Mouse (Mus musculus) adrenal gland, adult 2 months (tissue): ENCODE results near the gene Pop4. TPM values are rescaled to one million over a fixed set of nuclear protein-coding genes. Genes with fewer than 3 reads are reported as not detected.

Experiments used
- DNase-seq: peaks from one replicate; pipeline ENCODE4 v3.0.0; 2021
- polyA plus RNA-seq: library from polyadenylated mRNA; depleted of rRNA; stranded (reverse); fragments of >200 nt; gene quantifications from 2 replicates; pipeline ENCODE4 v1.2.3, GENCODE M21; 2012; rRNA removed
- total RNA-seq, 2 experiments: library from RNA; stranded (reverse); gene quantifications; 2 replicates each; pipeline ENCODE4 v1.2.3; 2021

Gene Pop4
- total and polyA plus RNA-seq, 3 experiments: 10.0 to 49.3 (median 40.7) TPM

DNA sequence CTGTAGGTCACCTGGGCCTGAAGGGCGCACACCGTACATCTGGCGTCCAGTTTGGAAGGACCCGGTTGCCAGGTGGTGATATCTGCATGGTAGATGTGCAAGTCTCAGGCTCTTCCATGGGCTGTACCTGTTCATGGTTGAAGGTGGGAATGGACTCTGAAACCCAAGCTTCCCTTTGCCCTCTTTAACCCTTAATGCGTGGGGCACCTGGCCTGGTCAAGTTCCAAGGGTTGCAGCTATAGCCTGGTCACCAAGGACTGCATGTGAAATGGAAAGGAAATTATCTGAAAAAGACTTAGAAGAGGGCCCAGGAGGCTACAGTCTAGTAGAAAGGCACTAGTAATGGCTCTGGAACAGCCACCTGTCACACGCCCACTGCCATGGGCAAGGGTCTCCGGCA, 50.4 kb downstream of the Pop4 start:
- no peak for DNase-seq

DNA sequence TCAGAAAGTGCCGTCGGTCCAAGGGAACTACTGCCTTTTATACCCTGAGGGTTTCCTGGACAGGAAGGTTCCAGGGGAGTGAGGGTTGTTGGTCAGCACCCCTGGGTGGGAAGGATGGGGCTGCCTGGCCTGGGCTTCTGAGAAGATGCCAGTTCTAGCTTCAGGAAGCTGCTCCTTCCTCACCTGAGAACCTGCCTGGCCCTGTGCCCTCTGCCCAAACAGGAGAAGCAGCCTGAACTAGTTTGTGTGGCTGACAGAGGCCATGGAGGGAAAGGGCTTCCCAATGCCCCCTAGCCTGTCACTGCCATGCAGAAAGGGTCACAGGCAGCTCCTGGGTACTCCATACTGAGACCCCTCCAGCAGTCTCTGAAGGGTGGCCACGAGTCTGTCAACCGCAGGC, 51.7 kb downstream of the Pop4 start:
- DNase-seq: no peak

DNA sequence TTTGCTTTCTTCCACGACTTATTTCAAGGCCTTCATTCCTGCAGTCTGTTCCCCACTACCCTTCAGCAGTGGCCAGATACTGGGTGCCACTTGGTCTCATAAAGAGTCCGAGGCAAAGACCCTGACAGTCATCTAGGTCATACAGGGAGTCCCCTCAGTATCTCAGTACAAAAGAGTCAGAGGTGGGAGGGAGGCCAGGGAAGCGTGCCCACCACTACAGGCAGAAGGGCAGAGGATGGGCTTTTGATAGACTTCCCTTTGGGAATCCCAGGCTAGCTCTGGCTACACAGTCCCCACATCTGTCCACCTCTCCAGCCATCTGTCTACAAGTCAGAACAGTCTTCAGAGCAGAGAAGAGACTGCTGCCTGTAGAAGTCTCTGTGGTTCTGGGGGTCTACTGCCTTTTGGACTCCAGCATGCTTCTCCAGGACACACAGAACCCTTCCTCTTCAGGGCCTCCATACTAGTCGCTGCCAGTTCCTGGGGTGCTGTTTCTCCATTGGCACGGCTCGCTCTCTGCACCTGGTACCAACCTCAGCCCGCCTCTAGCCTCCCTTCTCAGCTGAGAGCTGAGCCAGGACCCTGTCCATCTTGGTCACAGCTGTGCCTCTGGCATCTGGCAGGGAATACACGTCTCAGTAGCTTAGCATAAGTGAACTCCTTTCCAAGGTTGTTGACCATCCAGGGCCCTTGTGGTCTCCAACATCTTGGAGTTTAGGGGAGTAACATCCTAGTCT, 52.4 kb downstream of the Pop4 start:
- no peak for DNase-seq

DNA sequence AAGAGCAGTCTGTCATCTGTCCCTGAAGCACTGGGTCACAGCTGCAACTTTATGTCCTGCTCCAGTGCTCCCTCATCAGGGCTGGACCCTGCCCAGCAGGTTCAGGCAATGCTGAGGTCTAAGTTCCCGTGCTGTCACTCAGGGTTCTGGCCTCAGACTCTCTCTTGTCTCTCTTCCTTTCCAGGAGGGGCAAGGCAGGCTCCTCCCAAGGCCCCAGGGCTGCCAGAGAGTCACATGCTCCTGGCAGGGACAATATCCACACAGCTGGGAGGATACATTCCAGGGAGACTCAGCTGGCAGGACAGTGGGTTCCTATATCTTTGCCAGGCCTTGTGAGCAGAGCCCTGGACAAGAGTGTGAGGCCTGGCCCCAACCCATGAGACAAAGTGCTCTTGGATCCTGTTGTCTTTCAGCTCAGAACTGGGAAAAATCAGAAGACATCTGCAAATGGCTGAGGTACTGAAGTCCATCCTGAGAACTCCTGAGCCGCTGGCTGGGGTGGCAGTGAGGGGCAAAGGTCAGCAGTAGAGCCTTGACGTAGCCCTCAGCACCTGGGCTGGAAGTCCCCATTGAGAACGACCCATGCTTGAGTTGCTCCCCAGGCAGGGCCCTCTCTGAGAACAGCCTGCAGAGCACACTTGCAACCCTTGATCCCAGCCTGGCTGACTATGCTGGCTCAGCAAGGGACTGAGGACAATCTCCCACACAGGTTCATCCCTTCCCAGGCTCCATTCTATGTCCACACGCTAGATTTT, 53.6 kb downstream of the Pop4 start:
- DNase-seq: peak; percentile 88

DNA sequence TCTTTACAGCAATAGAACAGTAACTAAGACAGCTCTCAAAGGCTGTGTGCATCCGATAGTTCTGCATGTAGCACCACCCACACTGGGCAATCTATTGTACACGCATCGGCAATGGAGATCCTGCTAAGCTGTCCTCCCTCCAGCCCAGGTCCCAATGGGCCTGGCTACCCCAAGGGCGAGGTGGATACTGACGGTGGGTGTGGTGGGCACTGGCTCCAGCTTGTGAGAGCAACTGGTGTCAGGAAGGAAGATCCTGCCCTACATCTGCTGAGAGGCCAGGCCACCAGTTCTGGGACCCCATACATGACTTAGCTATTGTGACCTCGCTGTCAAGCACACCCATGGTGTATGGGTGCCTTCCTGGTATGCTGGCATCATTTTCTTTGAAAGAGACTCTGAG, 55.5 kb downstream of the Pop4 start:
- DNase-seq: no peak

DNA sequence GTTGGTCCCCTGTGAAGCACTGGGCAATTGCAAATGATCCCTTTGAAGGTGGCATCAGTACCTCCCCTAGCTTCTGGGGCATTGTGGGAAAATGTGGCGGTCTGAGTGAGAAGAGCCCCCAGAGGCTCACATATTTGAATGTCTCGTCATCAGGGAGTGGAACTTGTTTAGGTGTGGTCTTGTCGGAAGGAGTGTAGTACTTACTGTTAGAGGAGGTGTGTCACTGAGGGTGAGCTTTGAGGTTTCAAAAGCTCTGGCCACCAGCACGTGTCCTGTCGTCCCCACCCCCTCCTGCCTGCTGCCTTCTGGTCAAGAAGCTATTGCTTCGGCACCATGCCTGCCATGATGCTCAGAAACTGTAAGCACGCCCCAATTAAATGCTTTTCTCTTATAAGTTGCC, 55.9 kb downstream of the Pop4 start:
- no peak for DNase-seq

DNA sequence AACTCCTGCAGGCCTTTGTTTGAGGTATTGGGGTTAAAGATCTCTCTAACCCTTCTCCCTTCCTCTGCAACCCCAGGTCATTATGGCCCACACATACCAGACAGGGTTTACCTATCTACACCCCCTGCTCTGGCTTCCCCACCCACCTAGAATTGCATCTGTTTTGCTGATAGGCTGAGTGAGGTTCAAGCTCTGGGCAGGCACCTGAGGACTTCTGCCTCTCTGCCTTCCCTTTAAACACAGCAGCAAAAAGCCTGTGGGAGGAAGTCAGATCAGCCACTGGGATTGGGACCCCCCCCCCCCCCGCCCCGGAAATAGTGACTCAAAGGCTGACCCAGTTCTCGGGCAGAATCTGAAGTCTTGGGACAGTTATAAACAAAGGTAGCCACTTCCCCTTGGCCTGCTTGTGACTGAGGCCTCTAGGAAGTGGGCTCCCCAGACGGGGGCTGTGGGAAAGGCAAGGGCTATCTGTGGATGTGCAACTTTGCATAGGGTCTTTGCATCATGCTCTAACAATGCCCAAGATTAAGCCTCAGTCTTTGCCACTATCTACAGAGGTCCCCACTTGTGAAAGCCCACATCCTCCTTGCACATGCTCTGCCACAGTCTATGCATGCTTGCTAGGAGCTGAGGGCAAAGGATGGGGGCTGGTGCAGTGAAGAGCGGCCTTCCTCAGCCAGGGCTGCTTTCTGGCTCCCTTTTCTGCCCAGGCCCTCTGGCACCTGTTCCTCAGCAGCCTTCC, 56.6 kb downstream of the Pop4 start:
- no peak for DNase-seq

DNA sequence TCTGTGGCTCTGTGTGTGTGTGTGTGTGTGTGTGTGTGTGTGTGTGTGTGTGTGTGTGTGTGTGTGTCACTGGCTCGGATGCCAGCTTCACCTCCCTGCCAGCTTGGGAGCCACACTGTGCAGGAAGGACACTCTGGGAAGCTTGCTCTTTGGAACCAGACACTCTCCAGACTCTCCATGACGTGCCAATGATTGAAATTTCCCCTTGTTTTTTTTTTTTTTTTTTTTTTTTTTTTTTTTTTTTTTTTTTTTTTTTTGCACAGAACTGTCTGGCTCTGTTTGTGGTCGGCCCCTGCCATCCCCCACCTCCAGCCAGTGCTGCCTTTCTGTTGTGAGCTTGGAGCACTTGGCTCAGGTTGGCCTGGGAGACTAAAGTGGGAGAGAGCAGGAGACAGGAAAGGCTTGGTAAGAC, 58.6 kb downstream of the Pop4 start:
- DNase-seq: no peak

Other genes with a start within 250 kb of the Pop4 start
- gene Uri1, start 247.9 kb downstream of the Pop4 start, total RNA-seq: 10 to 100 TPM; 44.6 to 56.9 TPM
- 11.8 and 13.0 TPM in 2 replicates for gene Uri1, start 247.9 kb downstream of the Pop4 start, polyA plus RNA-seq
- gene Ccne1, start 163.9 kb downstream of the Pop4 start, total RNA-seq: 1 to 10 TPM; 5.9 to 6.1 TPM
- gene Ccne1, start 163.9 kb downstream of the Pop4 start, polyA plus RNA-seq: 10.3 and 11.9 TPM in 2 replicates
- gene 1600014C10Rik, start 88.2 kb downstream of the Pop4 start, total RNA-seq: 10 to 100 TPM; 37.8 to 40.5 TPM
- 18.5 and 18.7 TPM in 2 replicates for gene 1600014C10Rik, start 88.2 kb downstream of the Pop4 start, polyA plus RNA-seq
- gene Plekhf1, start 43.4 kb downstream of the Pop4 start, total RNA-seq: 1 to 10 TPM; 2.7 to 3.7 TPM
- gene Plekhf1, start 43.4 kb downstream of the Pop4 start, polyA plus RNA-seq: 2.3 and 2.5 TPM in 2 replicates